Mouse (Mus musculus): ENCODE measurements around the gene Fus.
A peak's percentile ranks its signal among the peaks of the same experiment; 100 is the strongest.
"Not testable (repeated sequence)": the region's sequence is repeated elsewhere in the genome, so short reads cannot be mapped to it uniquely, and the experiment has no call there.

The Fus gene

GRCm38 (mm10) chr7:128003098-128003497 is 35.8 kb downstream of the Fus start:
- ATAC-seq (ENCODE audit: insufficient number of reproducible peaks, low FRiP score, low TSS enrichment): no peak

- ATAC-seq (ENCODE audit: insufficient number of reproducible peaks, low FRiP score, low TSS enrichment): peak; percentile 89
These were observed 36.4 kb downstream of the Fus start, which contains the start of gene Trim72 for GRCm38 (mm10) chr7:128003688-128004087. TSS of gene Trim72 (plus strand) at chr7:128003949.

DNA sequence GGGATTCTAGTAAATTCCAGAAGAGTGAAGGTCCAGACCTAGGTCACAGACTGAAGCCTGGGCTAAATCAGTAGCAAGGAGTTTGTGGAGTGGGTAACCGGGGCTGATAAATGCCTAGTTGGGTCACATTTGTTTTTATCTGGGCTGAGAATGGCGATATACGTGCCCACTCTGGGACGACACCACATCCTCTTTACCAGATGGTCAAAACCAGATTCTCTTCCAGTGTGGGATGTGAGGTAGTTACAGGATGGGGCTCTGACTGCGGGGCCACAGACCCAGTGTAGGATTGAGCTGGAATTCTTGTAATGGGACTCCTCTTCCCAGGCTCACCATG is 36.9 kb downstream of the Fus start:
- no peak for ATAC-seq (ENCODE audit: insufficient number of reproducible peaks, low FRiP score, low TSS enrichment)

- no peak for ATAC-seq (ENCODE audit: insufficient number of reproducible peaks, low FRiP score, low TSS enrichment)
These were observed 37.5 kb downstream of the Fus start for GRCm38 (mm10) chr7:128004487-128005362.

DNA sequence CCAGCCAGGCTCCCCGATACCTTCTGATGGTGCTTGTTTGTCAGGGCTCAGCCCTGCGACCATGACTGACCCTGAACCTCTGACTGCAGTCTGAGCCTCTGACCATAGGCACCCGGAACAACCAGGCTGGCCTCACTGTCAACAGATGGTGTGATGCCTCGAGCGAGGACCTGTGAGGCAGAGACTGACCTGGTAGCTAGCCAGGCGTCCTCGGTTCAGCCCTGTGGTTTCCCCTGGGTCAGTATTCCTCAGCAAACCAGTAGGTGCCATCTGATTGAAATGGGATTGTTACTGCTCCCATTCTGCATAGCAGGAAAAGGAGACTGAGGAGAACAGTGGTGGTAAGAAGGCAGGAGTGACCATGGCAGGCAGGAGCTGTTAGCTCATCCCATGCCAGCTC is 38.9 kb downstream of the Fus start:
- no peak for ATAC-seq (ENCODE audit: insufficient number of reproducible peaks, low FRiP score, low TSS enrichment)

DNA sequence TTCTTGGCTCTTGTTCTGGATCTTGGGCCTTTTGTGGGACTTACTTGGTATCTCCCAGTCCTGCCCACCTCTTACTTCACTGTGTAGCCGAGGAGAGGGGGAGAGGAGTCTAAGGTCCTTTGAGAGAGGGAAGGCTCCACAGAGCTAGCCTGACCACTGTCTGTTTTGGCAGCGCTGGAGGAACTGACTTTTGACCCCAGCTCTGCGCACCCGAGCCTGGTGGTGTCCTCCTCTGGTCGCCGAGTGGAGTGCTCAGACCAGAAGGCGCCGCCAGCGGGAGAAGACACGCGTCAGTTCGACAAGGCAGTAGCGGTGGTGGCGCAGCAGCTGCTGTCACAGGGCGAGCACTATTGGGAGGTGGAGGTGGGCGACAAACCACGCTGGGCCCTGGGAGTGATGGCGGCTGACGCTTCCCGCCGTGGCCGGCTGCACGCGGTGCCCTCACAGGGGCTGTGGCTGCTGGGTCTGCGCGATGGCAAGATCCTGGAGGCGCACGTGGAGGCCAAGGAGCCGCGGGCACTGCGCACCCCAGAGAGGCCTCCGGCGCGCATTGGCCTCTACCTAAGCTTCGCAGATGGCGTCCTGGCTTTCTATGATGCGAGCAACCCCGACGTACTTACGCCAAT is 42.6 kb downstream of the Fus start:
- ATAC-seq (ENCODE audit: insufficient number of reproducible peaks, low FRiP score, low TSS enrichment): no peak

- no peak for ATAC-seq (ENCODE audit: insufficient number of reproducible peaks, low FRiP score, low TSS enrichment)
These were observed 45.0 kb downstream of the Fus start for GRCm38 (mm10) chr7:128012136-128012780.

DNA sequence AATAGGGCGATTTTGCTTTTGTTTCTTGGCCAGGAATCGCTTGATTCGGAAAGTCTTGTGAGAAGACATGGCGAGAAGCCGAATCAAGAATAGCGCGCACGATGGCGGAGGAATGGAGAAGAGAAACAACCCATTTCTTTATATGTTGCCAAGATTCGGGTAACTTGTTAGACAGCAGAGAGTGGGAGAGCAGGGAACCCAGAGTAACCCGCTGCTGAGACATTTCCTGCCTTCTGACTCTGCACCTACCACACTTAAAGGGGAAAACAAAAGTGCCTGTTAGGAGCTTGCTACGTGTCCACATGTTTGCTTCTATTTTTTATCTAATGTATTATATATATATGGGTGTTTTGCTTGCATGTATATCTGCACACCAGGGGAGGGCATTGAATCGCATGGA is 45.9 kb downstream of the Fus start:
- no peak for ATAC-seq (ENCODE audit: insufficient number of reproducible peaks, low FRiP score, low TSS enrichment)

- ATAC-seq (ENCODE audit: insufficient number of reproducible peaks, low FRiP score, low TSS enrichment): not testable (repeated sequence)
These were observed 48.9 kb downstream of the Fus start for GRCm38 (mm10) chr7:128016134-128016533.

DNA sequence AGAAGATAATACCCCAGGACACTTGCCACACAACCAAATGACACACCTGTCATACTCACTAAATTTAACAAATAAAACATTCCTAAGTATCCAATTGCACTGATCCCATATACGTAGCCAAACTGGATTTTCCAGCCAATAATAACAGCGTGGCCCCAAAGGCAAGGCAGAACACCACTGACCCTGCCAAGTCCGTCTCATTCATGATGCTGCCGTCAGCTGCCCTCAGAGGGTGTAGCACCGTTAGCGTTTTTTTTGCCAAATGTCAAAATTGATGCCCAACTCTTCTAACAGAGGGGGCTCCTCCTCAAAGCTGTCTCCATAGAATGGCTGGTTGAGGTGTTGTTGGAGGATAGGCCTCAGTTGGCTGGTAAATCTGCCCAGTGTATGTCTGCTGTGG is 49.4 kb downstream of the Fus start:
- ATAC-seq (ENCODE audit: insufficient number of reproducible peaks, low FRiP score, low TSS enrichment): no peak

GRCm38 (mm10) chr7:128018275-128018674 is 51.0 kb downstream of the Fus start:
- ATAC-seq (ENCODE audit: insufficient number of reproducible peaks, low FRiP score, low TSS enrichment): no peak

DNA sequence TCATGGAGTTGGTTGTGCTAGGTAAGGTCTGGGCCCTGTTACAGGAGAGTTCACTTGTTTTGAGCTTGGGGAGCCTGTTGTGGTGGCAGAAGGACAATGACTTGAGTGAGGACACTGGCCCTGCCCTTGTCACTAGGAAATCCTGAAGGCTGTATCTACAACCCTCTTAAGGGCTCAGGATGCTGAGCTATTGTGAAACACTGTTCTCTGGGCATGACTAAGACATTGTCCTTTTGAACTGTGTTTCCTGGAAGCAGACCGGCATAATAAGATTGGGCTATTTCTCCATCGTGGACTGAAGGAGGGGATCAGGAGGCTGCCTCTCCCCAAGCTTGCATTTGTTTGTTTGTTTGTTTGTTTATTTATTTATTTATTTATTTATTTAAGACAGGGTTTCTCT is 51.9 kb downstream of the Fus start:
- no peak for ATAC-seq (ENCODE audit: insufficient number of reproducible peaks, low FRiP score, low TSS enrichment)

DNA sequence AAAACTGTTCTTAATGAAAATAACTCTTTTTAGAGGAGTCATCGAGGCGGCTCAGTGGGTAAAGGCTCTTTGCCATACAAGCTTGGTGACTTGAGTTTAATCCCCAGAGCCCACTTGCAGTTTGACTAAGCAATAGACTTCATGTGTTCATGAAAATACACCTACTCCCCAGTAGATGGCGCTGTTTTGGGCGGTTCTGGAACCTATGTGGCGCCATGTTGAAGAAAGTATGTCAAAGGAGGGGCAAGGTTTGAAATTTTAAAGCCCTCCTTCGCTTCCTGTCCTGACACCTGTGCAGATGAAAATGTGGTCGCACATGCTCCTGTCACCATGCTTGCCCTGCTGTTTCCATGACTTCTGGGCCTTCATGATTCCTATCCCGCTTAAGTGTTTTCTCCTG is 55.7 kb downstream of the Fus start:
- ATAC-seq (ENCODE audit: insufficient number of reproducible peaks, low FRiP score, low TSS enrichment): no peak

- ATAC-seq (ENCODE audit: insufficient number of reproducible peaks, low FRiP score, low TSS enrichment): no peak
These were observed 56.3 kb downstream of the Fus start for GRCm38 (mm10) chr7:128023565-128023964.

DNA sequence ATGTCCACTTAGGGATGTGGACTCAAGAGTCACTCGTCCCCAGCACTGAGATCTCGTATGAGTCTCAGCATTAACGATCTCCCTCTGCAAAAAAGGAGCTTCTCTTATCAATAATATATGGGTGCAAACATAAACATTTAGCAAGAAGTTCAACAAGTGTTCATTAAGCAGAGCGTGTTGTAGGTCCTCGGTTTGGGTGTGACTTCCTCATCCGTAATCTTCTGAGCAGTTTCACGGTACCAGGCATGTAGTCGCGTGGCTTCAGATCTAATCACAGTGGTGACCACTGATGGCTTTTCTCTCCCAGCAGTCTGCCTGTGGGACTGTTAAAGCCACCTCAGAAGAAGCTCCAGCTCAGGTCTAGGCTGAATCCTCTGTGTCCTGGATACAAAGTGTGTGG is 57.1 kb downstream of the Fus start:
- ATAC-seq (ENCODE audit: insufficient number of reproducible peaks, low FRiP score, low TSS enrichment): no peak

GRCm38 (mm10) chr7:128024932-128025331 is 57.7 kb downstream of the Fus start:
- ATAC-seq (ENCODE audit: insufficient number of reproducible peaks, low FRiP score, low TSS enrichment): no peak

DNA sequence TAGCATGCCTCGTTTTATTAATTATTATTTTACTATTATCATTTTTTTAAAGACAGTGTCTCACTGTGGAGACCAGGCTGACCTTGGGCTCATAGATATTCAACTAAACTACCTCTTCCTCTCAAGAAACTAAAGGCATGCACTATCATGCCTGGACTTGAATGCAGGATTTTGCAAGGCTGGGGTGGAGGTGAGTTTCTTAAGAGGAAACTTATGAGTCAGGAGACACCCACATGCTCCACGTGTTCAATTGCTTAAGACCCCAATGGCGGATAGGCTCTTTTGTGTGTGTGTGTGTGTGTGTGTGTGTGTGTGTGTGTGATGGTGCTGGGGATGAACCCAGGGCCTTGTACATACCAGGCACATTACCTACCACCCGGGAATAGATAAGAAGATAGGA is 58.1 kb downstream of the Fus start:
- ATAC-seq (ENCODE audit: insufficient number of reproducible peaks, low FRiP score, low TSS enrichment): no peak

GRCm38 (mm10) chr7:128031403-128031976 is 64.2 kb downstream of the Fus start:
- no peak for ATAC-seq (ENCODE audit: insufficient number of reproducible peaks, low FRiP score, low TSS enrichment)

- ATAC-seq (ENCODE audit: insufficient number of reproducible peaks, low FRiP score, low TSS enrichment): no peak
These were observed 65.2 kb downstream of the Fus start for GRCm38 (mm10) chr7:128032290-128032988.

GRCm38 (mm10) chr7:128032989-128033293 is 65.7 kb downstream of the Fus start:
- ATAC-seq (ENCODE audit: insufficient number of reproducible peaks, low FRiP score, low TSS enrichment): no peak

DNA sequence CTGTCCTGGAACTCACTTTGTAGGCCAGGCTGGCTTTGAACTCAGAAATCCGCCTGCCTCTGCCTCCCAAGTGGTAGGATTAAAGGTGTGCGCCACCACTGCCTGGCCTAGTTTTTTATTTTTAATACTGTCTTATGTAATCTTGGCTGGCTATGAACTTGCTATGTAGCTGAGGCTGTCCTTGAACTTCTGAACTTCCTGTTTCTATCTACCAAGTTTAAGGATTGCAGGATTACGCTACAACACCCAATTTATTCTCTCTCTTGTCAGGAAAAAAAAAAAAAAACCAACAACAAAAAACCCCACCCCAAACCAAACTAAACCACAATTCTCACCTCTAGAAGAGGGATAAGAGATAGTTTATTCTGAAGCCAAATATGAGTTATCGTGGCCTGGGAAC is 66.4 kb downstream of the Fus start:
- no peak for ATAC-seq (ENCODE audit: insufficient number of reproducible peaks, low FRiP score, low TSS enrichment)
